Mouse (Mus musculus): ENCODE measurements at regions not wholly inside any gene's neighbourhood (a gene's known extent, or its start where the extent isn't known, plus 50 kb on each side); places are given as distances from the start of the nearest gene placed in this dataset.

DNA sequence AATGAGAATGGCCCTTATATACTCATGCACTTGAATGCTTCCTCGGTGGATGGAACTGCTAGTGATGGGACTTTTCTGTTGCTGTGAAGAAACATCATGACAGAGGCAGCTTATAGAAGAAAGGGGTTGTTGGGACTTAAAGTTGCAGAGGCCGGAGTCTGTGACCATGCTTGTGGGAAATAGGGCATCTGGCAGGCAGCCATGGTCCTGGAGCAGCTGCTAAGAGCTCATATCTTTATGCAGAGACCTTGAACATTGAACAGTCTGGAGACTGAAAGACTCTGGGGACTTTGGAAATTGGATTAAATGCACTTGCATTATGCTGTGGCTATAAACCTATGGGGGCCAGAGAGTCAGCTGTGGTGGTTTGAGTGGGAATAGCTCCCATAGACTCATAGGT is 138.1 kb upstream of the Lef1 start:
- 72% methylated on average over 2 of the region's 2 CpGs for WGBS
- H3K4me1 ChIP-seq (replicated peaks): no peaks in the 10 kb centered on the region
- no peaks in the 10 kb centered on the region for H3K27me3 ChIP-seq (replicated peaks)
- H3K4me2 ChIP-seq (replicated peaks): no peak overlapping the region
- H3K9ac ChIP-seq: no peak overlapping the region
- no peaks in the 10 kb centered on the region for H3K36me3 ChIP-seq
- H3K9me3 ChIP-seq: no peaks in the 10 kb centered on the region
- peak; percentile 71 for ATAC-seq
- no peak overlapping the region for H3K4me3 ChIP-seq (replicated peaks)
- no peak overlapping the region for H3K27ac ChIP-seq

GRCm38 (mm10) chr3:130965275-130965674 is 145.0 kb upstream of the Lef1 start:
- H3K27me3 ChIP-seq (replicated peaks): no peaks in the 10 kb centered on the region
- H3K36me3 ChIP-seq: no peaks in the 10 kb centered on the region
- WGBS: 81% methylated on average over 3 of the region's 3 CpGs
- H3K4me3 ChIP-seq (replicated peaks): no peak overlapping the region
- H3K9ac ChIP-seq: no peak overlapping the region
- H3K9me3 ChIP-seq: no peaks in the 10 kb centered on the region
- H3K27ac ChIP-seq: no peak overlapping the region
- no peaks in the 10 kb centered on the region for H3K4me1 ChIP-seq (replicated peaks)
- no peak for ATAC-seq
- H3K4me2 ChIP-seq (replicated peaks): no peak overlapping the region

DNA sequence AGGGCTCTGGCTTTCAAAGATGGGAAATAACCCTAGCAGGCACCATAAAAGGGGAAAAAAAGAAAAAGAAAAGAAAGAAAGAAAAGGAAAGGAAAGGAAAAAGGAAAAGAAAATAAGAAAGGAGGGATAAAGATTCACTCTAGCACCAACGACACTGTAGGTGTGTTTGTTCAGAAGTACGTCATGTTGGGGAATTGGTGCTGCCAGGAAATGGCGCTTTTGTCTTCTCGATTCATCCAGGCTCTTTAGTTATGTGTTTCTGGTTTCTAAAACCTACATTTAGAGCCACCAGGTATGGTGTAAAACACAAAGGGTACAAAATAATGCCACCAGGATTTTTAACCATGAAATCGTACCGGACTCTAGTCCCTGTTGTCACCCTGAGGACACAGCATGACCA is 146.2 kb upstream of the Lef1 start:
- Histone ChIP-seq H3K27ac (no peak overlapping the region), H3K4me1 (replicated peaks) (no peaks in the 10 kb centered on the region), H3K4me2 (replicated peaks) (no peak overlapping the region), H3K9ac (no peak overlapping the region), H3K27me3 (replicated peaks) (no peaks in the 10 kb centered on the region), H3K4me3 (replicated peaks) (no peak overlapping the region), H3K9me3 (no peaks in the 10 kb centered on the region), H3K36me3 (no peaks in the 10 kb centered on the region)
- ATAC-seq: no peak
- WGBS: 88% methylated on average over 6 of the region's 6 CpGs

- Histone ChIP-seq H3K36me3 (no peaks in the 10 kb centered on the region), H3K27ac (no peak overlapping the region), H3K4me2 (replicated peaks) (no peak overlapping the region), H3K27me3 (replicated peaks) (no peaks in the 10 kb centered on the region), H3K9me3 (no peaks in the 10 kb centered on the region), H3K9ac (no peak overlapping the region), H3K4me3 (replicated peaks) (no peak overlapping the region), H3K4me1 (replicated peaks) (no peaks in the 10 kb centered on the region)
- ATAC-seq: no peak
- WGBS: 35% methylated on average over 11 of the region's 11 CpGs
Measured at GRCm38 (mm10) chr3:130963625-130964024, 146.6 kb upstream of the Lef1 start.

DNA sequence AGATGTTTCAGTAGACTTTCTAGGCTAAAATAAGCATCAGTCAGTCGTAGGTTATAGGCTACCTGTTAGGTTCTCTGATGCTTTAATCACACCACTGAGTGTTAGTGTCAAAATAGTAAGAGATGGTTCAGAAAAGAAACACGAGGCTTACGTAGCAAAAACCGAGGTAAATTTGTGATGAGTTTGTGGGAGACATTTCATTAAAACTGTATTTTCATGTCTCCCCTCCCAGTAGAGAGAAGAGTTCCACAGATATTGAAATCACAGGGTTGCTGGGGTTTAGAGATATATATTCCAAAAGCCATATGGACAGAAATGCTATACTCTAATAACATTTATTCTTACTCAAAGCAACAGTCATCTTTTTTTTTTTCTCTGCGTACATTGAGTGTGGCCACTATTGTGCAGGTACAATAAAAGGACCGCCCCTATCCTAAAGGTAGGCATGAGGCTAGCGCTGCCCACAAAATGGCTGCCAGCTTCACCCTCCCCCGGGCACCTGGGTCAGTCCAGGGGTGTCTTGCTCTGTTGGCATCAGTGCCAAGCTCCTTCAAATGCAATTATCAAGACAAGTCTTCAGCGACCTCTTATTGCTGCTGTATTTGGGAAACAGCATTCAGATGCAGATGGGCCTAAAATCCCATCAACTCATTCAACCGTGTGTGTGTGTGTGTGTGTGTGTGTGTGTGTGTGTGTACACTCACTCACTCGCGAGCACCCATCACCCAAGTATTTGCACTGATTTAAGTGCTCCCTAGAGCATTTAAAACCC is 147.4 kb upstream of the Lef1 start:
- WGBS: 71% methylated on average over 12 of the region's 12 CpGs
- no peak overlapping the region for H3K4me2 ChIP-seq (replicated peaks)
- no peaks in the 10 kb centered on the region for H3K9me3 ChIP-seq
- H3K9ac ChIP-seq: no peak overlapping the region
- H3K36me3 ChIP-seq: no peaks in the 10 kb centered on the region
- no peak for ATAC-seq
- H3K27ac ChIP-seq: no peak overlapping the region
- H3K4me3 ChIP-seq (replicated peaks): no peak overlapping the region
- no peaks in the 10 kb centered on the region for H3K27me3 ChIP-seq (replicated peaks)
- no peaks in the 10 kb centered on the region for H3K4me1 ChIP-seq (replicated peaks)

DNA sequence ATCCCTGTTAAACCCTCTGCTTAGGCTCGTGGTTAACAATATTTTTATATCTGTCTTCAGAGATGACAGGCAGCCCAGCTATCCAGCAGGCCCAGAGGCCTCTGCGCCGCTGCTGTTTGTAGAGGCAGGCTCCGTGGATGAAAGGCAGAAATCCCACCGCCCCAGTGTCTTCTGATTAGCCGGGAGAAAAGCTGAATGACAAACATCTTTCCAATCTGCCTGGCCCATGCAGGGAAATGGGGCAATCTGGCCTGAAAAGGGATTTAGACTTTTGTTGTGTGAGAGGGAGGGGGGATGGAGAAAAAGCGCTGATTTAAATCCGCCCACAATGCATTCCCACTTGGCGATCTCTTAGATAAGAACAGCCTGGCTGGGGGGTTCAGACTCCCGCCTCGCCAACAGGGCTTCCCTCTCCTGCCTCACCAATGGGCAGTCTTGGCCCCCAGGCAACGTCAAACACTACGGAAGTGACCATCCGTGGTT is 148.1 kb upstream of the Lef1 start:
- Histone ChIP-seq H3K4me3 (replicated peaks) (no peak overlapping the region), H3K36me3 (no peaks in the 10 kb centered on the region), H3K4me1 (replicated peaks) (no peaks in the 10 kb centered on the region), H3K4me2 (replicated peaks) (no peak overlapping the region), H3K9ac (no peak overlapping the region), H3K27ac (no peak overlapping the region), H3K27me3 (replicated peaks) (no peaks in the 10 kb centered on the region), H3K9me3 (no peaks in the 10 kb centered on the region)
- WGBS: 37% methylated on average over 14 of the region's 14 CpGs
- ATAC-seq: no peak

- H3K4me3 ChIP-seq (replicated peaks): no peak overlapping the region
- ATAC-seq: no peak
- H3K9ac ChIP-seq: no peak overlapping the region
- no peaks in the 10 kb centered on the region for H3K36me3 ChIP-seq
- H3K27ac ChIP-seq: no peak overlapping the region
- H3K4me1 ChIP-seq (replicated peaks): no peaks in the 10 kb centered on the region
- no peak overlapping the region for H3K4me2 ChIP-seq (replicated peaks)
- WGBS: 60% methylated on average over 6 of the region's 6 CpGs
- H3K27me3 ChIP-seq (replicated peaks): no peaks in the 10 kb centered on the region
- no peaks in the 10 kb centered on the region for H3K9me3 ChIP-seq
Measured at GRCm38 (mm10) chr3:130961704-130962103, 148.6 kb upstream of the Lef1 start.

- 82% methylated on average over 4 of the region's 4 CpGs for WGBS
- Histone ChIP-seq H3K27me3 (replicated peaks) (no peaks in the 10 kb centered on the region), H3K4me3 (replicated peaks) (no peak overlapping the region), H3K27ac (no peak overlapping the region), H3K9me3 (no peaks in the 10 kb centered on the region), H3K4me2 (replicated peaks) (no peak overlapping the region), H3K9ac (no peak overlapping the region), H3K36me3 (no peaks in the 10 kb centered on the region), H3K4me1 (replicated peaks) (no peaks in the 10 kb centered on the region)
- ATAC-seq: no peak
Measured at GRCm38 (mm10) chr3:130955958-130956357, 154.3 kb upstream of the Lef1 start.

GRCm38 (mm10) chr3:130951381-130951780 is 158.9 kb upstream of the Lef1 start:
- Histone ChIP-seq H3K9me3 (no peaks in the 10 kb centered on the region), H3K27me3 (replicated peaks) (no peaks in the 10 kb centered on the region), H3K4me3 (replicated peaks) (no peak overlapping the region), H3K27ac (no peak overlapping the region), H3K4me1 (replicated peaks) (no peaks in the 10 kb centered on the region; the same call in 1 of the 2 replicates), H3K4me2 (replicated peaks) (no peak overlapping the region), H3K36me3 (no peaks in the 10 kb centered on the region), H3K9ac (no peak overlapping the region)
- 66% methylated on average over 2 of the region's 2 CpGs for WGBS
- no peak for ATAC-seq

GRCm38 (mm10) chr3:130950872-130951271 is 159.4 kb upstream of the Lef1 start:
- Histone ChIP-seq H3K4me2 (replicated peaks) (no peak overlapping the region), H3K27ac (no peak overlapping the region), H3K9ac (no peak overlapping the region), H3K4me3 (replicated peaks) (no peak overlapping the region), H3K36me3 (no peaks in the 10 kb centered on the region), H3K27me3 (replicated peaks) (no peaks in the 10 kb centered on the region), H3K9me3 (no peaks in the 10 kb centered on the region), H3K4me1 (replicated peaks) (no peaks in the 10 kb centered on the region; the same call in 1 of the 2 replicates)
- ATAC-seq: no peak
- 50% methylated on average over 6 of the region's 6 CpGs for WGBS

- ATAC-seq: no peak
- no peaks in the 10 kb centered on the region for H3K27me3 ChIP-seq (replicated peaks)
- H3K4me2 ChIP-seq (replicated peaks): no peak overlapping the region
- no peak overlapping the region for H3K4me3 ChIP-seq (replicated peaks)
- no peaks in the 10 kb centered on the region for H3K36me3 ChIP-seq
- H3K4me1 ChIP-seq (replicated peaks): peaks cover 8% of the 10 kb centered on the region
- 88% methylated on average over 5 of the region's 5 CpGs for WGBS
- H3K9ac ChIP-seq: no peak overlapping the region
- H3K27ac ChIP-seq: no peak overlapping the region
- H3K9me3 ChIP-seq: no peaks in the 10 kb centered on the region
Measured at GRCm38 (mm10) chr3:130947880-130948279, 162.4 kb upstream of the Lef1 start.

GRCm38 (mm10) chr3:130947277-130947606 is 163.0 kb upstream of the Lef1 start:
- no peaks in the 10 kb centered on the region for H3K9me3 ChIP-seq
- no peak overlapping the region for H3K4me2 ChIP-seq (replicated peaks)
- no peak for ATAC-seq
- 83% methylated on average over 4 of the region's 4 CpGs for WGBS
- no peaks in the 10 kb centered on the region for H3K27me3 ChIP-seq (replicated peaks)
- H3K9ac ChIP-seq: no peak overlapping the region
- no peaks in the 10 kb centered on the region for H3K36me3 ChIP-seq
- no peak overlapping the region for H3K27ac ChIP-seq
- H3K4me1 ChIP-seq (replicated peaks): peaks cover 8% of the 10 kb centered on the region
- H3K4me3 ChIP-seq (replicated peaks): no peak overlapping the region

- H3K4me1 ChIP-seq (replicated peaks): peaks cover 8% of the 10 kb centered on the region
- H3K27me3 ChIP-seq (replicated peaks): no peaks in the 10 kb centered on the region
- no peak for ATAC-seq
- H3K4me2 ChIP-seq (replicated peaks): peak overlapping the region; percentile 86
- H3K9ac ChIP-seq: no peak overlapping the region
- H3K9me3 ChIP-seq: no peaks in the 10 kb centered on the region
- H3K27ac ChIP-seq: no peak overlapping the region
- H3K4me3 ChIP-seq (replicated peaks): no peak overlapping the region
- no peaks in the 10 kb centered on the region for H3K36me3 ChIP-seq
- WGBS: 76% methylated on average over 14 of the region's 14 CpGs
Measured at GRCm38 (mm10) chr3:130946576-130947276, 163.5 kb upstream of the Lef1 start.
